Mouse (Mus musculus): ENCODE measurements around the gene Men1.
"Not testable (repeated sequence)": the region's sequence is repeated elsewhere in the genome, so short reads cannot be mapped to it uniquely, and the experiment has no call there.

The Men1 gene

DNA sequence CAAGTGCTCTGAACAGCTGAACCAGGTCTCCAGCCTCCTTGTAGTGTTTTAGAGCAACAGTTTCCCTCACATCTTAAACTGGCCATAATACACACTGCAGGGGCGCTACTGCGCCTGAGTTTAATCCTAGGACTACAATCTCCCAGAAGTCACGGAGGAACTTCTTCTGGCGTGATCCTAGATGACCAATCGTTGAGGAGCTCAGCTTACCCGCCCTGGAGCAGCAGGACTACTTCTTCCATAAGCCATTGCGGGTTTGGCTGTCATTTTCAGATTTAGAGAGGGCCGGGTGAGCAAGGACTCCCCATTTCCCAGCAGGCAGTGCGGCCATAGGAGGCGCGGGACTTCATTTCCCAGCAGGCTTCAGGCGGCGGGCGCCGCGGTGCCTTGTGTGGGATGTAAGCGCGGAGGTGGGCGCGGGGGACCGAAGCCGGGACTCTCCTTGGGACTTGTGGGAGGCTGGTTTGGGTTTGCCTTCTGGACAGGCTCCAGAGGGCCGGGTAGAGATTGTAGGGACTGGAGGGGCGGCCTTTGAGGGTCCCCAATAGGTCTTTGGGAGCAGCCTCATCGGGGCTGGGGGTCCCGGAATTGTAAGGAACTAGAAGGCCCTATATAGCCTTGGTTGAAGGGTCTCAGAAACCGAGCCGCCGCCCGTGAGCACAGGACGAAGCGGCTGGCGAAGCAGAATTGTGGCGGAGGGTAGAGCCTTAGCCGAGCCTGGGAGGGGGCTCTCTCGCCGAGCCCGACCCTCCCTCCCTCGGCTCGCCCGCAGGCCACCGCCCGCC, at the start of gene Men1:
TSS of gene Men1 (plus strand) at position 307 of the 785 bp plus-strand sequence.
- DNase-seq, result peak; percentile 99

DNA sequence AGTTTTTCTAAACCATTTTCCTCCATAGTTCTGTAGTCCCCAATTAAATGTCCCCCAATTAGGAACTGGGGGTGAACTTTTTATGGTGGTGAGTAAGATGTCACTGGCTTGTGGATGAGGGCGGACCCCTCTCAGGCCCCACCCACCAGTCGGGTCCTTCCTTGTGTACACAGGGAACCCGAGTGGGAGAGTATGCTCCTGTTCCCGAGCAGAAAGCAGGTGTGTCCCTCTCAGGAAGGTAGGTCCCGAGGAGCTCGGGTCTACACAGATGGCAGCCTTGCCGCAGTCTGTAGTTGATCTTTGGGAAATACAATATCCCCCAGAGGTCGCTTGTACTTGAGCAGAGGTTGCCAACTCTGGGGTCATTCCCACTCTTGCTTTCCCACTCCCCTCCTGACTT, 49.6 kb upstream of the Men1 start:
- DNase-seq, result no peak

DNA sequence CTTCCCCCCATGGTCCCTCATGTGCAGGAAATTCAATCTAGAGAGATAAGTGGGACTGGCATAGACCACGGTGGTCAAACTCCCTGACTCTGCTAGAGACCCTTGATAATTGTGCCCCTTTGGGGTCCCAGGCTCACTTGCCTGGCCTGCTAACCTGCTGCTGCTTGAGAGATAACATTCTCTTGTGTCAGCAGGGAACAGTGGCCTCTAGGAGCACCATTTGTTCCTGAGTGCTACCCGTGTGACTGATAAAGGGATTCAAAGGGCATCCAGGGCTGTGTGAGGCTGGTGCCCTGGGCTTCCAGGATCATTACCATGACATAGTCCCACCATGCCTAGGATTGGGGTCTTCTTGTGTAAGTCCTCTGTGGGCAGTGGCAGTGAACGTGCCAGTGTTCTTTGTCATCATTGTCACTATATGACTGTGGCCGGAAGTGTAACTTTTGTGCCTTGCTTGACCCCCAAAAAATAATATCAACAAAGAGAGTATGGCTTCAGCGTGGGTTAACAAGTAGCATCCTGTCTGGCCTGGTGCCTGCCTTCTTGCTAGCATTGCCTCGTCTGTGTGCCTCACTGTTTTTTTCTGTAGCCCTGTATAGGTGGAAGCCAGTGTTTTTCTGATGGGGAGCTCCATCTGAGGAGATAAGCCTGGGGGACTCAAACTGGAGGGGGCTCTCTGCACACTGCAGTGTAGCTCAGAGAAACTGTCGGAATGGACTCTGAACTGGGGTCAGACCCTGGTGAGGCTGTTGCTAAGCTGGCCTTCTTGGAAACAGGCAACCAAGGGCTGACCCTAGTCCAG, 48.9 kb upstream of the Men1 start:
- no peak for DNase-seq

DNA sequence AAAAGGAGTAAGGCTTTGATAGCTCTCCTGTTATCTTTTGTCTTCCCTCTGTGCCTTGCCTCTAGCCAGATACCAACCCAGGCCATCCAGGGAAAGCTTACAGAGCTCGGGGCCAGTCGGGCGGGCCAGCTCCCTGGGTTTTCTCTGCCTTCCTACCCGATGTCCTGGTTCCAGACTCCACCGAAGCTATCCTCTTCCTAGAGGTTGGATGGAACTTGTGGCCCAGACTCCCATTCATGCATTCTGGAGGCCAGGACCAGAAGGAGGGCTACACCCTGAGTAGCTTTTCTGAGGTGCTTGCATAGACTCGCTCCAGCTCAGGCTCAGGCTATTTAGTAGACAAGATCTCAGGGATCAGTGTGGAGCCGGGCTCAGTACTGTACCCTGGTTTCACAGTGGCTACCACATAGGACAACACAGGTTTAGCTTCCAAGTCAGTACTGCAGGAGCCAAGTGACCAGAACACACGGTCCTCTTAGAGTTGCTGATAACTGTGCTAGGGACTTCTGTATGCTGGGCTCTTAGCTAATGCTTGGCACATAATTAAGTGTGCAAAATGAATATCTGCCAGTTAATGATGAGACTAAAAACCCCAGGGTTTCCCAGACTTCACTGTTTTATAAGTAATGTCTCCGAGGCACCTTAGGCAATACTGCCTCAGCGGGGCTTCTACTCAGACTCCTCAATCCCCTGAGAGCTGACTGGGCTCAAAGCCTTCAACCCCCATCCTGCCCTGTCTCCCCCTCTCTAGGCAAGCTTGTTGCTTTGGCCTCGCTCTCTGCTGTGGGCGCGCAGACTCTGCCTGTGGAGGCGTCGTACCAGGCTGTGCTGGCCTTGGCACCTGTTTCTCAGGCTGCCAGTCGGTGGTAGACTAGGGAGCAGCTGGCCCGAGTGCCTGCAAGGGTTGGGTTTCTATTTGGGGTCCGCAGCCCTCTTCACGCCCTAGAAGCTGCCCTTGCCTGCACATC, 48.1 kb upstream of the Men1 start:
- no peak for DNase-seq

DNA sequence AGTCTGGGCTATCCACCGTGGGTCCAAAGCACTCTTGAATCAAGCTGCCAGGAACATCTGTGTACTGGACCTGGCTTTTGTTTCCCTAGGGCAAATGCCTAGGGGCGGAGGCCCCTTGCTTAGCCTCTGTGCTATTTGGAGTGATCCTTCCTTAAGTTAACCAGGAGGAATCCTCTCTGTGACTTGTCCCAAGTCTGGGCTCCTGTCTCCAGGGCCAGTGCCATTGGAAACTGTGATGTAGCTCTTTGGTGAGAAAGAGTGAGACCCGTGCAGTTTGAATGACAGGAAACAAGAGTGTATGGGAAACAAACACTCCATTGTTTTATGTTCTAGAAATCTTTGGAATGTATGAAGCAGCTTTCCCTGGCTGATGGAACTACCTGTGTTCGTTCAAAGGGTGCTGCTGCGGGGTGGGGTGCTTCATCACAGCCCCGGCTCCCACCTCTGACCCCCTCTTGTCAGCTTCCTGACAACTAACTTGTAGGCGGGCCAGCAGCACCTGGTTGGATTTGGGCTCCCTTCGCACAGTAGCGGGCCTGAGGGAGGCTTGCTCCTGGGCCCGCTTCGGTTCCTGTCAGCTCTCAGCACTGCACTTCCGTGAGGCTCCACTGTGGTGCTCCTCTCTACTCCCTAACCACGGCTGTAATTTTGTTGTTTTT, 46.4 kb upstream of the Men1 start:
- no peak for DNase-seq

DNA sequence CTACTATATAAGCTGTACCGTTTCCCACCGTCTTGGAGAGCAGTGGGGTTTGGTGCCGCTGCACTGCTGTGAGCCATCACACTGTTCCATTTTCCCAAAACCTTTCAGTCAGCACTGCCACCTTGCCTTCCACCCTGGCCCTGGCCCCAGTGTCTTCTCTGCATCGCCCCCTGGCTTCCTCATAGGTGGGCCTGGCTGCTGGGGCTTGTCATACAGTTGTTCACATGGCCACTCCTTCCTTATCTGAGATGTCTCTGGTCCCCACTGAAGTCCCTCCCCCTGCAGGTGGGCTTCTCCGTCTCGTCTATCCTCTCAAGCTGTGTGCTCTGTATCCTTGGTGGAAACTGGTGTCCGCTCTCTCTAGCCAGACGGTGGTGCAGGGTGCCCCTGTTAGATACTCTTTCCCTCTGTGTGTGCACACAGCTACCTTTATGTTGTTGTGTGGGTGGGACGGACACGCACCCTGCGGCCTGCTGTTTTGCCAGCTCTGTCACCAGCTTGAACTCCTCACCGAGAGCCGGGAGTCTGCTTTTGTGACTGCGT, 45.0 kb upstream of the Men1 start:
- no peak for DNase-seq

DNA sequence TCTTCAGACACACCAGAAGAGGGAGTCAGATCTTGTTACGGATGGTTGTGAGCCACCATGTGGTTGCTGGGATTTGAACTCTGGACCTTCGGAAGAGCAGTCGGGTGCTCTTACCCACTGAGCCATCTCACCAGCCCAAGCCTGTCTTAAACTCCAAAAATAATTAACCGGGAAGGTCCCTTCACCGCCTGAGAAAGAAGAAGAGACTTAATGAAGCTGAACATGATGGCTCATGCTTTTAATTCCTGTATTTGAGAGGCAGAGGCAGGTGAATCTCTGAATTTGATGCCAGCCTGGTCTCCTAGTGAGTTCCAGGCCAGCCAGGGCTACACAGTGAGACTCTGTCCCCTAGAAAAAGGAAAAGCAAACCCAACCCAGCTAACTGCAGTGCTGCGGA, 44.1 kb upstream of the Men1 start:
- not testable (repeated sequence) for DNase-seq

DNA sequence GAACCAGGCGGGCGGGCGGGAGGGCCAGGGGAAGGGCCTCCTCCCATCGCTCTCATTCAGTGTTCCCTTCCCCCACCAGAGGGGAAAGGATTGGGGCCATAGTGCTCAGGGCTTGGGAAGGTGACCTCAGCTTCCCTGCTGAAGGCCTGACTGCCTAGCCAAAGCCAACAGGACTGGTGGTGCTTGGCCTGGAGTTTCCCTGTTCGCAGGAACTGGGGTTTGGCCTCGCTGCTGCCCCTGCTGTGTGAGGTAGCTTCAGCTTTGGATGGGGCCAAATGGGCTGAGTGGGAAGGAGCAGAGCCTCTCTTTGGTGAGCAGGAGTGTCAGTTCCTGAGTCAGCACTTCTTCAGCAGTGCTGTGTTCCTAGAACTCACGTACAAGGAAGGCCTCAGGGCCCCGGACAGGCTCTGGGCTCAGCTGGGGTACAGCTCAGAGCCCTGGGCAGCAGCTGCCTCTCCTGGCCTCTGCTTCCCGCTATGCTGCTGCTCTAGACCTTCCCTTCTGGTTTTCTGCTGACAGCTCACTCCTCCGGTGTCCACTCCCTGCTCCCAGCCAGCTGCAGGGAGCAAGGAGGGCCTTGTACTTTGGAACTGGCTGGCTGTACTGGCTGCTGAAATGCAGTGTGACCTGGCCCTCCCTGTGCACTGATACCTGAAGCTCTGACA, 43.5 kb upstream of the Men1 start:
- DNase-seq, result no peak

DNA sequence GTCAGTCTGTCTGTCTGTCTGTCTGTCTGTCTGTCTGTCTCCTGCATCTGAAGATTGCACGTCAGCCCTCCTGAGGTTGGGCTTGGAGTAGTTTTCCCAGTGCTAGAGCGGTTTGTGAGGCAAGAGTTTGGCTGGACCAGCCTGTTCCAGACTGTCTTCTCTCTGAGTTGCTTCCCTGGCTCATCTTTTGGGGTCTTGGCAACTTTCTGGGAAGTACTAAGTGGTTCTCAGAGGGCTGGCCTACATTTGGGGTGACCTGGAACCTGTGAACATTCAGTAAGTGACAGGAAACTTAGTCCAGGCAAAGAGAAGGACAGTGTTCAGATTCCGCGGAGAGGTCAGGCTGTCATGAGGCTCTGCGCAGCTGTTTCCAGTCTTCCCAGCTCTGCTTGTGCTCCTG, 42.5 kb upstream of the Men1 start:
- no peak for DNase-seq

DNA sequence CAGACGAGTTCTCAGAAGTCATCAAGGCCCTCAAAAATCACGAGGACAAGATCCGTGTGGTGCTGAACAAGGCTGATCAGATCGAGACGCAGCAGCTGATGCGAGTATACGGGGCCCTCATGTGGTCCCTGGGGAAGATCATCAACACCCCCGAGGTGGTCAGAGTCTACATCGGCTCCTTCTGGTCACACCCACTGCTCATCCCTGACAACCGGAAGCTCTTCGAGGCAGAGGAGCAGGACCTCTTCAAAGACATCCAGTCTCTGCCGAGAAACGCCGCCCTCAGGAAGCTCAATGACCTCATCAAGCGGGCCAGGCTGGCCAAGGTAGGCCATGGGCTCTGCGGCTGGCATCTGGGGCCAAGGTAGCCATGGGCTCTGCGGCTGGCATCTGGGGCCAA, 40.5 kb upstream of the Men1 start:
- DNase-seq, result no peak

DNA sequence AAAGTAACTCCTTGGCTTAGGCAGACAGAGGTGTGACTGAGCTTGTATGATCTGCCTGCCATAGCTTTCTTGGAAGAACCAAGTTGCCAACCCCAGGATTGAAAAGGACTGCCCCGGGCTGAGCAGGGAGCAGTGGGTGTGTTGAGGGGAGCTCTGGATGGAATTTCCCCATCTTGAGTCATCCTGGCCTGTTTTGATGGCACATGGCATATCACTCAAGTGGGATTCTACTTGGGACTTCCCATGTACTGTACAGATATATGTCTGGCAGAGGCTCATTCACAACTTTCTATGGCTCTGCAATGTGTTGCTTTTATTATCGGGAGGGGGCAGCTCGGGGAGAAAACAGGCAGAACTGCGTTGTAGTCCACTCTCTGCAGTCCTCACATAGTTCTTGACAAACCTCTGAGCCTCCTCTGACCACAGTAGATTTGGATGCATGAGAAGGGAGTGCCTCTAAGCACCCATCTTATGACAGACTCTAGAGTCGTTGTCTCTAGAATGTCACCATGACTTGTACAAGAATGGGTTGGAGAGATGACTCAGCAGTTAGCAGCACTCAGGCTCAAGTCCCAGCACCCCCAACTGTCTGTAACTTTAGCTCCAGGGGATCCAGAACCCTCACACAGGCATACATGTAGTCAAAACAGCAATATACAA, 38.1 kb upstream of the Men1 start:
- no peak for DNase-seq

DNA sequence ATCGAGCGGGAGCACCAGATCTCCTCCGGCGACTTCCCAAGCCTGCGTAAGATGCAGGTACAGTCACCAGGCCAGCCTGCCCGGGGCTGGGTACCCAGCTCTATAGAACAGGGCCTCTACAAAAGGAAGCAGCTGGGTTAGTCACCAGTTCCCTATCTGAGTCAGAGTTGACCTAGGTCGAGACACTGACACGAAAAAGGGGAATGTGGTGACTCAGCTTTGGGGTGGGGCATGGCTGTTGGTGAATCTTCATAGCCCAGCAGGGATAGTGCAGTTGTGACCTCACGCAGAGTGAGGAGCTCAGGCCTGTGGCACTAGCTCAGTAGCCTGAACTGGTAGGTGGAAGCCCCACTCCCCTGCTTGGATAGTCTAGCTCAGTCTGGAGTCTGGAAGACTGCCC, 37.1 kb upstream of the Men1 start:
- DNase-seq, result no peak

DNA sequence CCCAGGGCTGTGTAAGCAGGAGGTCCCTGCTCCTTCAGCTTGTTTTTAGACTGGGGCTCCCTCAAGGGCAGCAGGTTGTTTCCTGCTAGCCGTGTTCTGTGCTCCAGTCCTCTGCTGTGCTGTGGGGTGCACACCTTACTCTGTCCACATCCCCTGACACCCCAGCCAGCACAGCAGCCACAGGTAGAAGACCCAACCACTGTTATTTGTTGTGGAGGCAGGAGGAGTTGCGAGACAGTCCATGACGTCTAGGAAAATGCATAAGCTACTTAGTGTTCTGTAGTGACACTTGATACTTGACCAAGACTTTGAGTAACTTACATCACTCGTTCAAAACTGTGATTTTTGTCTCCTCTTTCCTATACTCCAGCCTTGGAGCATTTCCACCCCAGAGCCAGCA, 35.8 kb upstream of the Men1 start:
- DNase-seq, result no peak

DNA sequence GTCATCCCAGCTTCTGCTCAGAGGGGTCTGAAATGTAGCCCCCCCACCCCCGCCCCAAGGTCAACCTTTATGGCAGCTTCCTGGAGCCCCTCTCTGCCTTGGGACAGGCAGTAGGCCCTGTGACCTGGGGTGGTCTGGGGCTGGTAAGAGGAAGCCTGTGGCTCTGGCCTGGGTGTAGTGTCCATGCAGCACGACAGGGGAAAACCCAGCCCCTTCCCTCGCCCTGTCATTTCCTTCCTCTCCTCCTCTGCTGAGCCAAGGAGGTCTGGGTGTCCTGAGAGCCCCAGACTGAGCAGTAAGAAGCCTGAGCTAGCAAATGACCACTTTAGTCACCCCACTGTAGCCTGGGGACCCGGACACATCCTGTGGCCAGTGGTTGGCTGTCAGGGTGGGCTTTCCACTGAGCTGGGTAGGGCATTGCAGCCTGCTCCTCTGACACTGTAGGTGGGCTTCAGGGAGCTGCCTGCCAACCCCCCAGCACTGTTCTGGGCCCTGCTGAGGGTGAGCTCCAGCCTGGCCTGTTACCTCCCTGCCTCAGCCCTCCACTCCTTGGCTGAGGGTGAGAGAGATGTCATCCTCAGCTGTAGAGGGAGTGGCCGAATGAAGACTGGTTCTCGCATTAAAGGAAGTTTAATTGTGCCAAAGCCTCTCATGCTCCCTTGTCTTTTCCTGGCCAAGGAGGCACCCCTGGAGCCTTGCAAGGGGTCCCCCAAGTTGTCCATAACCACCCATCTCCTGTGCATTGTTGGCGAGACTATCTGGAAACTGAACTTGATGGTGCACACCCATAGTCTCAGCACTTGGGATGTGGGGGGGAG, 35.1 kb upstream of the Men1 start:
- DNase-seq, result no peak

DNA sequence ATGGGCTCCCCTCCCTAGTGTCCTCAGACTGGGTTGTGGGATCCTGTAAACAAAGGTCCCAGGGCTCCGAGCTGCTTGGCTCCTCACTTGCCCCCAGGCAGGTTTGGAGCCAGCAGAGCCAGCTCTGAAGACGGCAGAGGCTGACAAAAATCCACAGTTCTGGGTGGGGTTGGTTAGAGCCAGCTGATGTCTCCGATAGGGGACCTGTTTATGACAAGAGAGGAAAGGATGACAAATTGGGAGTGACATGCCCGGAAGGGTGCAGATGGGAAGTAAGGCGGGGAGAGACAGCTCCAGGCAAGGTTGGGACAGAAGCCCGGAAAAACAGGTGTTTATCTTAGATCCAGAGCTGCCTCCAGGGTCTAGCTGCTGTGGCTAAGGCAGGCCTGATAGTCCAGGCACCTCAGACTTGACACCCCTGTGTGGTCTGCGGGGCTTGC, 34.4 kb upstream of the Men1 start:
- peak; percentile 28 for DNase-seq

DNA sequence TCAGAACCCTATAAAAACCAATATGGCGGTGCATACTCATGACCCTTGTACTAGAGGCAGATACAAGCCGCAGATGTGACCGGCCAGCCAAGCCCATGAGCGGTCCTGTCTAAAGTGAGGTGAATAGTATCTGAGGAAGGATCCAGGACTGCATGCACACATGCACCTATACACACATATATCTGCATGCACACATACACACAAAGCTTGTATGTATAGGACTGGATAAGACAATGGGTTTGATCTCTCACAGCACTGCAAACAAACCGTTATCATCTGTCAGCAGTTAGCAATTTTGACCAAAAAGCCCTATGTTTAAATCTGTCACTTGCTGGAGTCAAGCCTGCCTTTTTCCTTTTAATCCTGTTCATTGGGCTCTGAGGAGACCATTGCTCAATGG, 32.7 kb upstream of the Men1 start:
- no peak for DNase-seq

DNA sequence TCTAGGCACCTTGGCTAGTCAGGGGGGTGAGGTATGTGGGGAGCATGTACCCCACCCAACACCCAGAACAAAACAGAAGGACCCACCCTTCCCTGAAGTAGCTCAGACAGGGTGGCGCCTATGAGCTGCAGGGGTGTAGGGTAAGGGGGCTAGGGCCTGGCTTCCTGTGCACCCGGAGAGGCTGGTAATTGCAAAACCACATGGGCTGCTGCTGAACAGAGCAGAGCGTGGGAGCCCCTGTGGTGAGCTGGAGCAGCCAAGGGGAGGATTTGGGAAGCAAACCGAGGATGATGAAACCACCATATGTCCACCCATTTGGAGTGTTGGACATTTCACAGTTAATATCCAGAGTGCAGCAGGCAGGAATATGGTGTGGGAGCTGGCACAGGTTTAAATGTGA, 32.3 kb upstream of the Men1 start:
- DNase-seq, result no peak

DNA sequence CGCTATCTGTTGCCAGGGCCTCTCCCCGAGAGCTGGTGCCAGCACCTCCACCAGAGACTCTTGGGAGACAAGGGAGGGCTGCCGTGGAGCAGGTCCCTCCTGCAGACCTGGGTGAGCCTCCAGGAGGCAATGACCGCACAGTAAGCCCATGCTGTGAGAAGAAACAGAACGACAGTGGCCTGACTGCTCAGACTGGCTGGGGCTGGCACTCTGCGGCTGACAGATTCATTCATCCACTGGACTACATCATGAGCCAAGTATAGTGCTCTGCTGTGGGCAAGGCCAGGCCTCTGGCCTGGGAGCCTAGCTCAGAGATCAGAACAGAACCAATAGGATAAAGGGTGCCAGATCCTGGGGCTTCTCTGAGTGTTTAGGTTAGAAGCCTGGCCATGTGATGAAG, 30.9 kb upstream of the Men1 start:
- DNase-seq, result no peak

DNA sequence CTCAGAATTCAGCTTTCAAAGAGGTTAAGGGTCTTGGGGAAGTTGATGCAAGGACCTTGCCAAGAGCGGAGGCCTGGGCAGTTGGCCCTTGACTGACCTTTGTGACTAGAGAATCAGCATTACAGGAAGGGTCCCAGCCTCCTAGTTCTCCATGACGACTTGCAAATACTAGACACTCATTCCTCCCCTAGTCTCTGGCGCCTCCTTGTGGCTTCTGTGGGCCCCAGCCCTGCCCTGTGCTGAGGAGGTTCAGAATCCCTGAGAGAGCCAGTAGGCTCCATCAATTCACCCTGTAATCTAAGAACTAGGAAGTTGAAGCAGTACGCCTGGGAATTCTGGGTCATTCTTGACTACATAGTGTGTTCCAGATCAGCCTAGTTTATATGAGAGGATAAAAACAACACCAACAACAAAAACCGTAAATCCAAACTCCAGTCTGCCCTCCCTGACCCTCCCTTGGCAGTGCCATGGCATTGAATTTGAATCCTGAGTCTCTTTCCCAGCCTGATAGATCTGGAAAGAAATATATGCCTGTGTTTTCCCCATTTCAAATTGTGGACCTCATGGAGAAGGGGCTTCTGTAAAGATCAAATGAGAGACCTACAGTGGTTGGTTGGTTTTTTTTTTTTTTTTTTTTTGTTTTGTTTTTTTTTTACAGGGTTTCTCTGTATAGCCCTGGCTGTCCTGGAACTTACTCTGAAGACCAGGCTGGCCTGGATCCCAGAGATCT, 29.8 kb upstream of the Men1 start:
- DNase-seq, result peak; percentile 91

Data from retina, postnatal 1 day (tissue).